Mouse (Mus musculus): ENCODE measurements around the gene C4b. TPM values are rescaled to one million over a fixed set of nuclear protein-coding genes. Genes with fewer than 3 reads are reported as not detected.
"Not testable (repeated sequence)": the region's sequence is repeated elsewhere in the genome, so short reads cannot be mapped to it uniquely, and the experiment has no call there.

The C4b gene
- polyA plus RNA-seq, 1 experiment from 2014 or later: 0.09 TPM

GRCm38 (mm10) chr17:34737466-34737865, 6.2 kb downstream of the C4b start:
- not testable (repeated sequence) for DNase-seq; H3K27ac ChIP-seq (replicated peaks; ENCODE audit: low read depth, low read length); H3K9ac ChIP-seq (replicated peaks; ENCODE audit: low read length); H3K4me2 ChIP-seq (ENCODE audit: low read length); H3K9me3 ChIP-seq (ENCODE audit: control insufficient read depth, low read length); H3K4me3 ChIP-seq (replicated peaks; ENCODE audit: low read depth, low read length); H3K36me3 ChIP-seq (ENCODE audit: control insufficient read depth, insufficient read depth, low read length); H3K27me3 ChIP-seq (ENCODE audit: control insufficient read depth, insufficient read depth, low read length); H3K4me1 ChIP-seq (ENCODE audit: control insufficient read depth, insufficient read depth, low read length); ATAC-seq (ENCODE audit: low FRiP score, low TSS enrichment)
- WGBS: 78% methylated on average over 5 of the region's 5 CpGs

- not testable (repeated sequence) for H3K4me2 ChIP-seq (ENCODE audit: low read length); H3K36me3 ChIP-seq (ENCODE audit: control insufficient read depth, insufficient read depth, low read length); DNase-seq; H3K9me3 ChIP-seq (ENCODE audit: control insufficient read depth, low read length); H3K27me3 ChIP-seq (ENCODE audit: control insufficient read depth, insufficient read depth, low read length); ATAC-seq (ENCODE audit: low FRiP score, low TSS enrichment); H3K9ac ChIP-seq (replicated peaks; ENCODE audit: low read length); H3K4me3 ChIP-seq (replicated peaks; ENCODE audit: low read depth, low read length); H3K4me1 ChIP-seq (ENCODE audit: control insufficient read depth, insufficient read depth, low read length); H3K27ac ChIP-seq (replicated peaks; ENCODE audit: low read depth, low read length)
- WGBS: 93% methylated on average over 12 of the region's 12 CpGs
Observed at GRCm38 (mm10) chr17:34729779-34730553, 13.7 kb downstream of the C4b start.

GRCm38 (mm10) chr17:34729155-34729554, 14.5 kb downstream of the C4b start:
- ATAC-seq (ENCODE audit: low FRiP score, low TSS enrichment); H3K9ac ChIP-seq (replicated peaks; ENCODE audit: low read length); H3K36me3 ChIP-seq (ENCODE audit: control insufficient read depth, insufficient read depth, low read length); DNase-seq; H3K4me1 ChIP-seq (ENCODE audit: control insufficient read depth, insufficient read depth, low read length); H3K4me2 ChIP-seq (ENCODE audit: low read length); H3K9me3 ChIP-seq (ENCODE audit: control insufficient read depth, low read length); H3K27me3 ChIP-seq (ENCODE audit: control insufficient read depth, insufficient read depth, low read length); H3K27ac ChIP-seq (replicated peaks; ENCODE audit: low read depth, low read length); H3K4me3 ChIP-seq (replicated peaks; ENCODE audit: low read depth, low read length): not testable (repeated sequence)
- 82% methylated on average over 11 of the region's 11 CpGs for whole genome bisulfite sequencing

- Histone ChIP-seq H3K4me3 (replicated peaks; ENCODE audit: low read depth, low read length) (no peak overlapping the region), H3K9ac (replicated peaks; ENCODE audit: low read length) (no peak overlapping the region), H3K27ac (replicated peaks; ENCODE audit: low read depth, low read length) (no peak overlapping the region), H3K27me3 (ENCODE audit: control insufficient read depth, insufficient read depth, low read length) (no peaks in the 10 kb centered on the region), H3K4me2 (ENCODE audit: low read length) (no peak overlapping the region), H3K36me3 (ENCODE audit: control insufficient read depth, insufficient read depth, low read length) (no peaks in the 10 kb centered on the region), H3K4me1 (ENCODE audit: control insufficient read depth, insufficient read depth, low read length) (no peaks in the 10 kb centered on the region), H3K9me3 (ENCODE audit: control insufficient read depth, low read length) (no peaks in the 10 kb centered on the region)
- DNase-seq (no peak), ATAC-seq (ENCODE audit: low FRiP score, low TSS enrichment) (no peak)
- 89% methylated on average over 2 of the region's 2 CpGs for WGBS
Observed at GRCm38 (mm10) chr17:34727887-34728286, 15.8 kb downstream of the C4b start.

- H3K27ac ChIP-seq (replicated peaks; ENCODE audit: low read depth, low read length): no peak overlapping the region
- H3K9me3 ChIP-seq (ENCODE audit: control insufficient read depth, low read length): no peaks in the 10 kb centered on the region
- H3K4me2 ChIP-seq (ENCODE audit: low read length): no peak overlapping the region
- H3K27me3 ChIP-seq (ENCODE audit: control insufficient read depth, insufficient read depth, low read length): no peaks in the 10 kb centered on the region
- no peak overlapping the region for H3K4me3 ChIP-seq (replicated peaks; ENCODE audit: low read depth, low read length)
- H3K9ac ChIP-seq (replicated peaks; ENCODE audit: low read length): no peak overlapping the region
- no peak for ATAC-seq (ENCODE audit: low FRiP score, low TSS enrichment)
- no peaks in the 10 kb centered on the region for H3K36me3 ChIP-seq (ENCODE audit: control insufficient read depth, insufficient read depth, low read length)
- DNase-seq: no peak
- no peaks in the 10 kb centered on the region for H3K4me1 ChIP-seq (ENCODE audit: control insufficient read depth, insufficient read depth, low read length)
- 83% methylated on average over 4 of the region's 4 CpGs for WGBS
Observed at GRCm38 (mm10) chr17:34723066-34723465, 20.6 kb downstream of the C4b start.

- not testable (repeated sequence) for H3K4me1 ChIP-seq (ENCODE audit: control insufficient read depth, insufficient read depth, low read length); H3K9ac ChIP-seq (replicated peaks; ENCODE audit: low read length); H3K27ac ChIP-seq (replicated peaks; ENCODE audit: low read depth, low read length); H3K36me3 ChIP-seq (ENCODE audit: control insufficient read depth, insufficient read depth, low read length); H3K9me3 ChIP-seq (ENCODE audit: control insufficient read depth, low read length); H3K4me3 ChIP-seq (replicated peaks; ENCODE audit: low read depth, low read length); ATAC-seq (ENCODE audit: low FRiP score, low TSS enrichment); H3K27me3 ChIP-seq (ENCODE audit: control insufficient read depth, insufficient read depth, low read length); H3K4me2 ChIP-seq (ENCODE audit: low read length); DNase-seq
- WGBS: 90% methylated on average over 2 of the region's 4 CpGs
Observed at GRCm38 (mm10) chr17:34722238-34722637, 21.4 kb downstream of the C4b start.

- not testable (repeated sequence) for H3K9me3 ChIP-seq (ENCODE audit: control insufficient read depth, low read length); DNase-seq; H3K27ac ChIP-seq (replicated peaks; ENCODE audit: low read depth, low read length); H3K36me3 ChIP-seq (ENCODE audit: control insufficient read depth, insufficient read depth, low read length); H3K9ac ChIP-seq (replicated peaks; ENCODE audit: low read length); H3K27me3 ChIP-seq (ENCODE audit: control insufficient read depth, insufficient read depth, low read length); H3K4me1 ChIP-seq (ENCODE audit: control insufficient read depth, insufficient read depth, low read length); H3K4me3 ChIP-seq (replicated peaks; ENCODE audit: low read depth, low read length); ATAC-seq (ENCODE audit: low FRiP score, low TSS enrichment); H3K4me2 ChIP-seq (ENCODE audit: low read length)
- WGBS: 83% methylated on average over 7 of the region's 8 CpGs
Observed at GRCm38 (mm10) chr17:34719886-34720285, 23.8 kb downstream of the C4b start.

- no peaks in the 10 kb centered on the region for H3K27me3 ChIP-seq (ENCODE audit: control insufficient read depth, insufficient read depth, low read length)
- H3K4me1 ChIP-seq (ENCODE audit: control insufficient read depth, insufficient read depth, low read length): no peaks in the 10 kb centered on the region
- H3K4me3 ChIP-seq (replicated peaks; ENCODE audit: low read depth, low read length): no peak overlapping the region
- H3K9me3 ChIP-seq (ENCODE audit: control insufficient read depth, low read length): no peaks in the 10 kb centered on the region
- WGBS: 84% methylated on average over 11 of the region's 11 CpGs
- DNase-seq (no peak), ATAC-seq (ENCODE audit: low FRiP score, low TSS enrichment) (no peak)
- no peaks in the 10 kb centered on the region for H3K36me3 ChIP-seq (ENCODE audit: control insufficient read depth, insufficient read depth, low read length)
- H3K9ac ChIP-seq (replicated peaks; ENCODE audit: low read length): no peak overlapping the region
- H3K27ac ChIP-seq (replicated peaks; ENCODE audit: low read depth, low read length): no peak overlapping the region
- no peak overlapping the region for H3K4me2 ChIP-seq (ENCODE audit: low read length)
Observed at GRCm38 (mm10) chr17:34717401-34717800, 26.3 kb downstream of the C4b start.

- WGBS: 88% methylated on average over 15 of the region's 15 CpGs
- no peak for ATAC-seq (ENCODE audit: low FRiP score, low TSS enrichment)
- no peaks in the 10 kb centered on the region for H3K27me3 ChIP-seq (ENCODE audit: control insufficient read depth, insufficient read depth, low read length)
- no peak overlapping the region for H3K4me3 ChIP-seq (replicated peaks; ENCODE audit: low read depth, low read length)
- no peak overlapping the region for H3K9ac ChIP-seq (replicated peaks; ENCODE audit: low read length)
- H3K36me3 ChIP-seq (ENCODE audit: control insufficient read depth, insufficient read depth, low read length): no peaks in the 10 kb centered on the region
- no peak overlapping the region for H3K4me2 ChIP-seq (ENCODE audit: low read length)
- no peaks in the 10 kb centered on the region for H3K4me1 ChIP-seq (ENCODE audit: control insufficient read depth, insufficient read depth, low read length)
- no peak overlapping the region for H3K27ac ChIP-seq (replicated peaks; ENCODE audit: low read depth, low read length)
- DNase-seq: no peak
- H3K9me3 ChIP-seq (ENCODE audit: control insufficient read depth, low read length): no peaks in the 10 kb centered on the region
Observed at GRCm38 (mm10) chr17:34716247-34716646, 27.4 kb downstream of the C4b start.
